Mouse (Mus musculus): ENCODE results near the gene Itgae. TPM values are rescaled to one million over a fixed set of nuclear protein-coding genes. Genes with fewer than 3 reads are reported as not detected.

Gene Itgae
- polyA plus RNA-seq, 1 experiment = 0.08 TPM

- peak; percentile 29 for DNase-seq (ENCODE audit: low read depth)
- TF ChIP-seq CTCF (IDR thresholded peaks at IDR 0.05; ENCODE audit: borderline replicate concordance, extremely low read depth, insufficient read depth, insufficient read length) (no peak), POLR2A (IDR thresholded peaks at IDR 0.05; ENCODE audit: borderline replicate concordance, extremely low read depth, insufficient read depth, insufficient read length, poor library complexity, severe bottlenecking) (no peak)
These were observed 69.8 kb downstream of the Itgae start, which contains the start of gene P2rx5 for GRCm38 (mm10) chr11:73159957-73160810. Gene P2rx5, plus strand, starts transcription at chr11:73160421.

GRCm38 (mm10) chr11:73160811-73161200, 70.4 kb downstream of the Itgae start:
- no peak for DNase-seq (ENCODE audit: low read depth)
- TF ChIP-seq POLR2A (IDR thresholded peaks at IDR 0.05; ENCODE audit: borderline replicate concordance, extremely low read depth, insufficient read depth, insufficient read length, poor library complexity, severe bottlenecking) (no peak), CTCF (IDR thresholded peaks at IDR 0.05; ENCODE audit: borderline replicate concordance, extremely low read depth, insufficient read depth, insufficient read length) (no peak)

- no peak for TF ChIP-seq POLR2A (IDR thresholded peaks at IDR 0.05; ENCODE audit: borderline replicate concordance, extremely low read depth, insufficient read depth, insufficient read length, poor library complexity, severe bottlenecking)
- TF ChIP-seq CTCF (IDR thresholded peaks at IDR 0.05; ENCODE audit: borderline replicate concordance, extremely low read depth, insufficient read depth, insufficient read length) = no peak
These were observed 71.2 kb downstream of the Itgae start for GRCm38 (mm10) chr11:73161616-73162015.

GRCm38 (mm10) chr11:73162284-73162683, 71.9 kb downstream of the Itgae start:
- TF ChIP-seq POLR2A (IDR thresholded peaks at IDR 0.05; ENCODE audit: borderline replicate concordance, extremely low read depth, insufficient read depth, insufficient read length, poor library complexity, severe bottlenecking) = no peak
- no peak for TF ChIP-seq CTCF (IDR thresholded peaks at IDR 0.05; ENCODE audit: borderline replicate concordance, extremely low read depth, insufficient read depth, insufficient read length)
- DNase-seq (ENCODE audit: low read depth) = no peak

More at GRCm38 (mm10) chr11:73161616-73162015, 71.2 kb downstream of the Itgae start:
- DNase-seq (ENCODE audit: low read depth) = no peak

- no peak for DNase-seq (ENCODE audit: low read depth)
- TF ChIP-seq CTCF (IDR thresholded peaks at IDR 0.05; ENCODE audit: borderline replicate concordance, extremely low read depth, insufficient read depth, insufficient read length) (no peak), POLR2A (IDR thresholded peaks at IDR 0.05; ENCODE audit: borderline replicate concordance, extremely low read depth, insufficient read depth, insufficient read length, poor library complexity, severe bottlenecking) (no peak)
These were observed 77.7 kb downstream of the Itgae start for GRCm38 (mm10) chr11:73168071-73168470.

GRCm38 (mm10) chr11:73168576-73168975, 78.2 kb downstream of the Itgae start:
- TF ChIP-seq CTCF (IDR thresholded peaks at IDR 0.05; ENCODE audit: borderline replicate concordance, extremely low read depth, insufficient read depth, insufficient read length) = no peak
- no peak for DNase-seq (ENCODE audit: low read depth)

GRCm38 (mm10) chr11:73169231-73169630, 78.8 kb downstream of the Itgae start:
- no peak for TF ChIP-seq POLR2A (IDR thresholded peaks at IDR 0.05; ENCODE audit: borderline replicate concordance, extremely low read depth, insufficient read depth, insufficient read length, poor library complexity, severe bottlenecking)
- peak; percentile 73 for TF ChIP-seq CTCF (IDR thresholded peaks at IDR 0.05; ENCODE audit: borderline replicate concordance, extremely low read depth, insufficient read depth, insufficient read length)
- DNase-seq (ENCODE audit: low read depth) = peak; percentile 57

- DNase-seq (ENCODE audit: low read depth) = peak; percentile 34
- TF ChIP-seq CTCF (IDR thresholded peaks at IDR 0.05; ENCODE audit: borderline replicate concordance, extremely low read depth, insufficient read depth, insufficient read length) (no peak), POLR2A (IDR thresholded peaks at IDR 0.05; ENCODE audit: borderline replicate concordance, extremely low read depth, insufficient read depth, insufficient read length, poor library complexity, severe bottlenecking) (no peak)
These were observed 81.8 kb downstream of the Itgae start for GRCm38 (mm10) chr11:73172186-73172585.

GRCm38 (mm10) chr11:73175612-73176011, 85.2 kb downstream of the Itgae start:
- no peak for DNase-seq (ENCODE audit: low read depth)
- TF ChIP-seq CTCF (IDR thresholded peaks at IDR 0.05; ENCODE audit: borderline replicate concordance, extremely low read depth, insufficient read depth, insufficient read length) (no peak), POLR2A (IDR thresholded peaks at IDR 0.05; ENCODE audit: borderline replicate concordance, extremely low read depth, insufficient read depth, insufficient read length, poor library complexity, severe bottlenecking) (no peak)

GRCm38 (mm10) chr11:73176186-73176585, 85.8 kb downstream of the Itgae start:
- DNase-seq (ENCODE audit: low read depth) = peak; percentile 10
- no peak for TF ChIP-seq CTCF (IDR thresholded peaks at IDR 0.05; ENCODE audit: borderline replicate concordance, extremely low read depth, insufficient read depth, insufficient read length)
- TF ChIP-seq POLR2A (IDR thresholded peaks at IDR 0.05; ENCODE audit: borderline replicate concordance, extremely low read depth, insufficient read depth, insufficient read length, poor library complexity, severe bottlenecking) = no peak

GRCm38 (mm10) chr11:73176608-73177508, 86.5 kb downstream of the Itgae start, which contains the start of the genes Emc6 and Tax1bp3:
Gene Emc6, minus strand, starts transcription at chr11:73177037.
Gene Tax1bp3, plus strand, starts transcription at chr11:73177083.
- TF ChIP-seq CTCF (IDR thresholded peaks at IDR 0.05; ENCODE audit: borderline replicate concordance, extremely low read depth, insufficient read depth, insufficient read length) (no peak), POLR2A (IDR thresholded peaks at IDR 0.05; ENCODE audit: borderline replicate concordance, extremely low read depth, insufficient read depth, insufficient read length, poor library complexity, severe bottlenecking) (peak; percentile 45; the same call in 1 of the 2 replicates)
- DNase-seq (ENCODE audit: low read depth) = peak; percentile 100

All from brain, embryonic 14.5 days (tissue).